Mouse (Mus musculus) c-Kit-positive CD71-positive TER-119-positive erythroid progenitor cells, embryonic 14.5 days (primary cell): ENCODE results near the gene Cdc42.

Experiments
- DNase-seq: peaks from one replicate; pipeline ENCODE4 v3.0.0-alpha.2; 2013; ENCODE audit warnings: low spot score

Cdc42 gene

GRCm38 (mm10) chr4:137371596-137372523 is 14.3 kb upstream of the Cdc42 start:
- DNase-seq: no peak

- no peak for DNase-seq
Measured at GRCm38 (mm10) chr4:137369954-137370750, 12.6 kb upstream of the Cdc42 start.

GRCm38 (mm10) chr4:137368198-137368597 is 10.7 kb upstream of the Cdc42 start:
- no peak for DNase-seq

GRCm38 (mm10) chr4:137367275-137368088 is 10.0 kb upstream of the Cdc42 start:
- DNase-seq: no peak

GRCm38 (mm10) chr4:137366097-137366496 is 8.6 kb upstream of the Cdc42 start:
- no peak for DNase-seq

- DNase-seq: no peak
Measured at GRCm38 (mm10) chr4:137365356-137366062, 8.0 kb upstream of the Cdc42 start.

- DNase-seq: no peak
Measured at GRCm38 (mm10) chr4:137364826-137365225, 7.3 kb upstream of the Cdc42 start.

GRCm38 (mm10) chr4:137360996-137361395 is 3.5 kb upstream of the Cdc42 start:
- no peak for DNase-seq

- DNase-seq: peak; percentile 27
Measured at GRCm38 (mm10) chr4:137358291-137359002, 927 bp upstream of the Cdc42 start.

GRCm38 (mm10) chr4:137356674-137357510 is 628 bp downstream of the Cdc42 start:
- DNase-seq: peak; percentile 50

GRCm38 (mm10) chr4:137350627-137351026 is 6.9 kb downstream of the Cdc42 start:
- no peak for DNase-seq

GRCm38 (mm10) chr4:137345790-137346189 is 11.7 kb downstream of the Cdc42 start:
- DNase-seq: no peak

- DNase-seq: no peak
Measured at GRCm38 (mm10) chr4:137345112-137345511, 12.4 kb downstream of the Cdc42 start.

GRCm38 (mm10) chr4:137342816-137343215 is 14.7 kb downstream of the Cdc42 start:
- DNase-seq: no peak

GRCm38 (mm10) chr4:137339415-137339814 is 18.1 kb downstream of the Cdc42 start:
- no peak for DNase-seq

- DNase-seq: no peak
Measured at GRCm38 (mm10) chr4:137336468-137336867, 21.1 kb downstream of the Cdc42 start.

GRCm38 (mm10) chr4:137332051-137332450 is 25.5 kb downstream of the Cdc42 start:
- DNase-seq: no peak

- no peak for DNase-seq
Measured at GRCm38 (mm10) chr4:137326494-137326893, 31.0 kb downstream of the Cdc42 start.

- DNase-seq: no peak
Measured at GRCm38 (mm10) chr4:137324926-137325325, 32.6 kb downstream of the Cdc42 start.
